Mouse (Mus musculus): Measurements from ENCODE around the gene Fyb.

GRCm38 (mm10) chr15:6556911-6557310, 34.3 kb downstream of the Fyb start:
- TF ChIP-seq FLI1 (IDR thresholded peaks at IDR 0.05; ENCODE audit: low read length) (no peak), GATA1 (IDR thresholded peaks at IDR 0.05; ENCODE audit: borderline replicate concordance, low read length) (no peak)
